Mouse (Mus musculus) left cerebral cortex, adult 8-10 months (tissue): ENCODE measurements at regions not wholly inside any gene's neighbourhood (a gene's known extent, or its start where the extent isn't known, plus 50 kb on each side); places are given as distances from the start of the nearest gene placed in this dataset.
A peak's percentile ranks its signal among the peaks of the same experiment; 100 is the strongest.

Source experiments
- DNase-seq, 2 experiments: peaks; one replicate each; pipeline ENCODE4 v3.0.0; 2022; ENCODE audit warnings: low spot score in 2 of 2

- no peak for DNase-seq
Observed at GRCm38 (mm10) chr2:116201248-116202223, 135.9 kb upstream of the Meis2 start.

GRCm38 (mm10) chr2:116200795-116201194, 135.2 kb upstream of the Meis2 start:
- no peak for DNase-seq

GRCm38 (mm10) chr2:116181861-116182260, 116.2 kb upstream of the Meis2 start:
- peak in 1 of 2 experiments; percentile 73 for DNase-seq

- no peak for DNase-seq
Observed at GRCm38 (mm10) chr2:116177155-116177554, 111.5 kb upstream of the Meis2 start.

- DNase-seq = no peak
Observed at GRCm38 (mm10) chr2:116165871-116166770, 100.5 kb upstream of the Meis2 start.
